Mouse (Mus musculus) limb, embryonic 12.5 days (tissue): ENCODE data around the gene Iqcg. TPM values are rescaled to one million over a fixed set of nuclear protein-coding genes. Genes with fewer than 3 reads are reported as not detected.

Experiments used
- ATAC-seq: fragments of 200-750 bp; cut with Nextera tagmentation; 2 replicates; pipeline ENCODE4 v1.8.0; 2017; ENCODE audit warnings: low read depth, moderate TSS enrichment; ENCODE audit not compliant: insufficient number of reproducible peaks, insufficient read depth, low FRiP score, low TSS enrichment
- H3K27ac ChIP-seq: fragments of 300-500 bp; sonication (generic); 2 replicates; pipeline ENCODE4 v1.5.1; 2016; ENCODE audit warnings: mild to moderate bottlenecking, moderate library complexity
- H3K27me3 ChIP-seq: fragments of 300-500 bp; sonication (generic); 2 replicates; pipeline ENCODE4 v1.6.1; 2016; ENCODE audit warnings: mild to moderate bottlenecking, moderate library complexity
- H3K36me3 ChIP-seq: fragments of 300-500 bp; sonication (generic); 2 replicates; pipeline ENCODE4 v1.6.1; 2016; ENCODE audit warnings: mild to moderate bottlenecking, moderate library complexity
- H3K4me1 ChIP-seq: fragments of 300-500 bp; sonication (generic); replicated peaks from 2 replicates; pipeline ENCODE4 v1.6.1; 2016
- H3K4me2 ChIP-seq: fragments of 300-500 bp; sonication (generic); 2 replicates; pipeline ENCODE4 v1.6.1; 2016; ENCODE audit warnings: mild to moderate bottlenecking, moderate library complexity
- H3K4me3 ChIP-seq: fragments of 300-500 bp; sonication (generic); replicated peaks from 2 replicates; pipeline ENCODE4 v1.5.1; 2016; ENCODE audit warnings: mild to moderate bottlenecking
- H3K9ac ChIP-seq: fragments of 300-500 bp; sonication (generic); replicated peaks from 2 replicates; pipeline ENCODE4 v1.6.1; 2016; ENCODE audit warnings: mild to moderate bottlenecking, moderate library complexity
- H3K9me3 ChIP-seq: fragments of 300-500 bp; sonication (generic); 2 replicates; pipeline ENCODE4 v1.6.1; 2016; ENCODE audit warnings: mild to moderate bottlenecking, moderate library complexity
- WGBS: fragments of 180-500 bp; shearing (Covaris S2); methylation state at CpG from one replicate; pipeline ENCODE4 v1.1.7; 2016; 5-methylcytosine and 5-hydroxymethylcytosine counted together
- microRNA counts: library from miRNA; unstranded; fragments of <30 nt; microRNA quantifications from one replicate; lab custom pipeline; 2017
- microRNA-seq: library from miRNA; unstranded; fragments of <30 nt; microRNA quantifications from one replicate; pipeline ENCODE4, GENCODE M21; 2017
- polyA plus RNA-seq: library from polyadenylated mRNA; unstranded; fragments of >200 nt; fragmentation: Nextera tagmentation; extraction: Ambion mirVana; gene quantifications from 2 replicates; pipeline ENCODE4 v1.2.1, GENCODE M21; 2016

Gene Iqcg
- polyA plus RNA-seq, 1 experiment from 2014 or later = 2.2 TPM

DNA sequence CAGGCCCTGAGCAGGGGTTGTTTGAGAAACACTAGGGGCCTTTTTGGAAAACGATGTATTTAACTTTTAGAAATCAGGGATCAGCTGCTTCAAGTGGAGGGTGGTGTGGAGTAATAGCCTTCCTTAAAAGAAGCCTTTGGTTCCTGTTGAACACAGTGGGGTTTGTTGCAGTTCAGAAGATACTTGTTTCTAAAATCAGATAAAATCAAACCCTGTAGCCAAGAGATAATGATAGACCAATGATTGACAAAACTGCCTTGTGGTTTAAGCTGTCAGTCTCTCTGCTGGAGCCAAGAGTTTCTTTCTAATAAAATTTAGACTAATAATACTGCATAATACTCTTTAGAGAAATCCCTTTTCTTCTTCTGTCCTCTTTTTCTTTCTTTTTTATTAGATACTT lies 75.8 kb downstream of the Iqcg start:
- peaks cover 77% of the 10 kb centered on the region for H3K36me3 ChIP-seq
- WGBS = 92% methylated on average over 1 of the region's 1 CpGs

DNA sequence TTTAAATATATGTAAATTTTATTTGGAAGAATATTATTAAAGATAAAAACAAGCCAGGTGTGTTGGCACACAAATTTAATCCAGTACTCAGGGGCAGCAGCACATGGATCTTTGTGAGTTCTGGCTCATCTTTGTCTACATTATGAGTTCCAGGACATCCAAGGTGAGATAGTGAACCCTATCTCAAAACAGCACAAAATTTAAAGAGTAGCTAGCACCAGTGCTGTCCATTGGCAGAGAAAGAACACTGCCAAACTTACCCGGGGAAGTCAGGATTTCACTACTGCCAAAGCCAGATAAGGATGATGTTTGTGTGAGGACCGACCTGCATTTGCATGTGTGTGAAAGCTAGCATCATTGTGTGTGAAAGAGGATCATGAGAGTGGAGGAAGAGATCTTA lies 83.0 kb downstream of the Iqcg start:
- 78% methylated on average over 2 of the region's 2 CpGs for WGBS

More for the DNA sequence above, 75.8 kb downstream of the Iqcg start:
- no peaks in the 10 kb centered on the region for H3K4me1 ChIP-seq
- H3K4me3 ChIP-seq = no peak overlapping the region
- H3K27ac ChIP-seq = no peak overlapping the region
- ATAC-seq = no peak
- H3K9me3 ChIP-seq = no peaks in the 10 kb centered on the region
- H3K27me3 ChIP-seq = no peaks in the 10 kb centered on the region
- H3K4me2 ChIP-seq = no peak overlapping the region
- no peak overlapping the region for H3K9ac ChIP-seq

DNA sequence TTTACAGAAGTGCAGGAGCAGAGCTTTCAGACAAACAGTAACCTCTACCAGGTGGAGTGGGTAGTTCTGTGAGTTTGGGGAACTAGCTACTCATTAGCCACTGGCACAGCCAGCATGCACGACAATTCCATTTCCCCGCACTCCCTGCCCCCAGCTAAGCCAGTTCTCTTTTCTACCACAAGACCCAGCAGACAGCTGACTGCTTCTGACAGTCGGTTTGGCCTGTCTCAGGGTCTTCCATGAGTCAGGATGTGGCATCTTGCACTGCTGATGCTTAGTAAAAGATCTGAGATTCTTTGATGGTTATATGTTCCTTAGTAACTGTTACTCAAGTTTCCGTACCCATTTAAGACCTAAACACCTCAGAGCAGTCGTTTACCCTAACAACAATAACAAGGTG lies 83.5 kb downstream of the Iqcg start:
- 78% methylated on average over 5 of the region's 5 CpGs for WGBS
- Histone ChIP-seq H3K27me3 (no peaks in the 10 kb centered on the region), H3K9me3 (no peaks in the 10 kb centered on the region), H3K27ac (no peak overlapping the region), H3K9ac (no peak overlapping the region), H3K36me3 (peaks cover 51% of the 10 kb centered on the region), H3K4me2 (no peak overlapping the region), H3K4me3 (no peak overlapping the region), H3K4me1 (no peaks in the 10 kb centered on the region)
- ATAC-seq = no peak

More for the DNA sequence above, 83.0 kb downstream of the Iqcg start:
- H3K4me3 ChIP-seq = no peak overlapping the region
- H3K27me3 ChIP-seq = no peaks in the 10 kb centered on the region
- H3K36me3 ChIP-seq = peaks cover 54% of the 10 kb centered on the region
- H3K27ac ChIP-seq = no peak overlapping the region
- no peak for ATAC-seq
- H3K9me3 ChIP-seq = no peaks in the 10 kb centered on the region
- H3K4me2 ChIP-seq = no peak overlapping the region
- no peaks in the 10 kb centered on the region for H3K4me1 ChIP-seq
- no peak overlapping the region for H3K9ac ChIP-seq

MicroRNAs encoded within 50 kb of the gene (microRNA counts, 519-probe panel; counts per million panel counts)
- not detected for microRNA mmu-miR-1947 (lab: Ali Mortazavi, UCI)

Small RNAs within 50 kb of the gene (microRNA-seq; reads per million reads assigned to microRNA genes)
- gene Gm22231 (not detected), gene Mir1947 (4.4 reads per million, percentile 14 among the genes with 10 or more reads in this experiment)

Other genes starting within 250 kb of the Iqcg start
- not detected in 2 replicates for gene Smbd1, start 245.7 kb downstream of the Iqcg start, polyA plus RNA-seq
- 118 and 121 TPM in 2 replicates for gene Fyttd1, start 178.7 kb downstream of the Iqcg start, polyA plus RNA-seq
- 16.3 and 19.3 TPM in 2 replicates for gene Rubcn, start 178.5 kb downstream of the Iqcg start, polyA plus RNA-seq
- 40.6 and 41.3 TPM in 2 replicates for gene Lrch3, start 142.1 kb downstream of the Iqcg start, polyA plus RNA-seq
- 970 and 1,024 TPM in 2 replicates for gene Rpl35a, start 235 bp upstream of the Iqcg start, polyA plus RNA-seq
- 3.6 TPM in 2 replicates for gene Lmln, start 6.3 kb upstream of the Iqcg start, polyA plus RNA-seq
- gene Osbpl11, start 128.9 kb upstream of the Iqcg start, polyA plus RNA-seq = 27.6 and 28.4 TPM in 2 replicates
- 71.4 and 80.7 TPM in 2 replicates for gene Snx4, start 195.2 kb upstream of the Iqcg start, polyA plus RNA-seq